Mouse (Mus musculus): ENCODE data around the gene Olfr1358. TPM values are rescaled to one million over a fixed set of nuclear protein-coding genes. Genes with fewer than 3 reads are reported as not detected.

Olfr1358 gene
- polyA plus RNA-seq, 1 experiment from 2014 or later = not detected

- no peak overlapping the region for H3K4me3 ChIP-seq (ENCODE audit: low read depth, low read length)
- H3K4me1 ChIP-seq (replicated peaks; ENCODE audit: control insufficient read depth, insufficient read depth, low read length) = no peaks in the 10 kb centered on the region
- no peaks in the 10 kb centered on the region for H3K9me3 ChIP-seq (ENCODE audit: control insufficient read depth, low read length)
- no peaks in the 10 kb centered on the region for H3K27me3 ChIP-seq (replicated peaks; ENCODE audit: control insufficient read depth, insufficient read depth, low read length)
- H3K27ac ChIP-seq (ENCODE audit: low read depth, low read length) = no peak overlapping the region
- no peaks in the 10 kb centered on the region for H3K36me3 ChIP-seq (ENCODE audit: control insufficient read depth, insufficient read depth, low read length)
- H3K4me2 ChIP-seq = no peak overlapping the region
- no peak for ATAC-seq (replicated peaks; ENCODE audit: low FRiP score)
- no peak overlapping the region for H3K9ac ChIP-seq (ENCODE audit: low read depth, low read length)
- 57% methylated on average over 4 of the region's 4 CpGs for WGBS
- DNase-seq (ENCODE audit: low spot score) = no peak
These were observed 8.3 kb downstream of the Olfr1358 start for GRCm38 (mm10) chr10:78525511-78525910.

GRCm38 (mm10) chr10:78540943-78541342, 23.7 kb downstream of the Olfr1358 start:
- Histone ChIP-seq H3K4me3 (ENCODE audit: low read depth, low read length) (no peak overlapping the region), H3K27ac (ENCODE audit: low read depth, low read length) (no peak overlapping the region), H3K36me3 (ENCODE audit: control insufficient read depth, insufficient read depth, low read length) (no peaks in the 10 kb centered on the region), H3K27me3 (replicated peaks; ENCODE audit: control insufficient read depth, insufficient read depth, low read length) (no peaks in the 10 kb centered on the region), H3K9me3 (ENCODE audit: control insufficient read depth, low read length) (no peaks in the 10 kb centered on the region), H3K4me2 (no peak overlapping the region), H3K4me1 (replicated peaks; ENCODE audit: control insufficient read depth, insufficient read depth, low read length) (no peaks in the 10 kb centered on the region), H3K9ac (ENCODE audit: low read depth, low read length) (no peak overlapping the region)
- no peak for ATAC-seq (replicated peaks; ENCODE audit: low FRiP score)
- WGBS = 56% methylated on average over 2 of the region's 2 CpGs
- DNase-seq (ENCODE audit: low spot score) = no peak

- no peaks in the 10 kb centered on the region for H3K27me3 ChIP-seq (replicated peaks; ENCODE audit: control insufficient read depth, insufficient read depth, low read length)
- H3K4me2 ChIP-seq = no peak overlapping the region
- DNase-seq (ENCODE audit: low spot score) (no peak), ATAC-seq (replicated peaks; ENCODE audit: low FRiP score) (no peak)
- H3K9ac ChIP-seq (ENCODE audit: low read depth, low read length) = no peak overlapping the region
- no peak overlapping the region for H3K4me3 ChIP-seq (ENCODE audit: low read depth, low read length)
- no peaks in the 10 kb centered on the region for H3K36me3 ChIP-seq (ENCODE audit: control insufficient read depth, insufficient read depth, low read length)
- 87% methylated on average over 1 of the region's 1 CpGs for WGBS
- no peaks in the 10 kb centered on the region for H3K4me1 ChIP-seq (replicated peaks; ENCODE audit: control insufficient read depth, insufficient read depth, low read length)
- no peaks in the 10 kb centered on the region for H3K9me3 ChIP-seq (ENCODE audit: control insufficient read depth, low read length)
- H3K27ac ChIP-seq (ENCODE audit: low read depth, low read length) = no peak overlapping the region
These were observed 47.8 kb downstream of the Olfr1358 start for GRCm38 (mm10) chr10:78565070-78565469.

- WGBS = 79% methylated on average over 3 of the region's 3 CpGs
- Histone ChIP-seq H3K27me3 (replicated peaks; ENCODE audit: control insufficient read depth, insufficient read depth, low read length) (no peaks in the 10 kb centered on the region), H3K36me3 (ENCODE audit: control insufficient read depth, insufficient read depth, low read length) (no peaks in the 10 kb centered on the region), H3K4me3 (ENCODE audit: low read depth, low read length) (no peak overlapping the region), H3K4me2 (no peak overlapping the region), H3K27ac (ENCODE audit: low read depth, low read length) (no peak overlapping the region), H3K9ac (ENCODE audit: low read depth, low read length) (no peak overlapping the region), H3K9me3 (ENCODE audit: control insufficient read depth, low read length) (no peaks in the 10 kb centered on the region), H3K4me1 (replicated peaks; ENCODE audit: control insufficient read depth, insufficient read depth, low read length) (no peaks in the 10 kb centered on the region; the same call in 1 of the 2 replicates)
- DNase-seq (ENCODE audit: low spot score) (no peak), ATAC-seq (replicated peaks; ENCODE audit: low FRiP score) (no peak)
These were observed 52.0 kb downstream of the Olfr1358 start for GRCm38 (mm10) chr10:78569191-78569590.

- no peak for DNase-seq (ENCODE audit: low spot score)
- Histone ChIP-seq H3K4me1 (replicated peaks; ENCODE audit: control insufficient read depth, insufficient read depth, low read length) (no peaks in the 10 kb centered on the region; the same call in 1 of the 2 replicates), H3K4me2 (no peak overlapping the region), H3K36me3 (ENCODE audit: control insufficient read depth, insufficient read depth, low read length) (no peaks in the 10 kb centered on the region), H3K27ac (ENCODE audit: low read depth, low read length) (no peak overlapping the region), H3K4me3 (ENCODE audit: low read depth, low read length) (no peak overlapping the region), H3K9me3 (ENCODE audit: control insufficient read depth, low read length) (no peaks in the 10 kb centered on the region), H3K9ac (ENCODE audit: low read depth, low read length) (no peak overlapping the region), H3K27me3 (replicated peaks; ENCODE audit: control insufficient read depth, insufficient read depth, low read length) (no peaks in the 10 kb centered on the region)
- no peak for ATAC-seq (replicated peaks; ENCODE audit: low FRiP score)
- 58% methylated on average over 3 of the region's 3 CpGs for WGBS
These were observed 52.5 kb downstream of the Olfr1358 start for GRCm38 (mm10) chr10:78569686-78570085.

Small RNA genes within 50 kb of the gene (microRNA-seq; reads per million reads assigned to microRNA genes)
- gene Gm27541 (ENCODE audit: borderline number of aligned reads) = not detected

Other genes with a start within 250 kb of the Olfr1358 start
- 28.7 and 32.8 TPM in 2 replicates for gene Agpat3, start 164.9 kb upstream of the Olfr1358 start, polyA plus RNA-seq (2014; fragmentation: Nextera tagmentation; extraction: Ambion mirVana)
- 277 and 293 TPM in 2 replicates for gene Rrp1, start 104.4 kb upstream of the Olfr1358 start, polyA plus RNA-seq (2014; fragmentation: Nextera tagmentation; extraction: Ambion mirVana)
- 134 and 148 TPM in 2 replicates for gene Cstb, start 91.8 kb upstream of the Olfr1358 start, polyA plus RNA-seq (2014; fragmentation: Nextera tagmentation; extraction: Ambion mirVana)
- gene Pdxk, start 52.5 kb upstream of the Olfr1358 start, polyA plus RNA-seq (2014; fragmentation: Nextera tagmentation; extraction: Ambion mirVana) = 10.6 and 11.3 TPM in 2 replicates
- gene Ilvbl, start 56.9 kb downstream of the Olfr1358 start, polyA plus RNA-seq (2014; fragmentation: Nextera tagmentation; extraction: Ambion mirVana) = 22.1 and 24.0 TPM in 2 replicates
- 6.6 and 8.2 TPM in 2 replicates for gene Syde1, start 74.5 kb downstream of the Olfr1358 start, polyA plus RNA-seq (2014; fragmentation: Nextera tagmentation; extraction: Ambion mirVana)
- gene Olfr1357, start 100.6 kb downstream of the Olfr1358 start, polyA plus RNA-seq (2014; fragmentation: Nextera tagmentation; extraction: Ambion mirVana) = not detected in 2 replicates
- gene Casp14, start 200.9 kb downstream of the Olfr1358 start, polyA plus RNA-seq (2014; fragmentation: Nextera tagmentation; extraction: Ambion mirVana) = not detected in 2 replicates
- not detected in 2 replicates for gene Ccdc105, start 235.6 kb downstream of the Olfr1358 start, polyA plus RNA-seq (2014; fragmentation: Nextera tagmentation; extraction: Ambion mirVana)